Mouse (Mus musculus) forebrain, embryonic 15.5 days (tissue): Measurements from ENCODE around the gene Sox9. TPM values are rescaled to one million over a fixed set of nuclear protein-coding genes. Genes with fewer than 3 reads are reported as not detected.

Experiments used
- ATAC-seq: fragments of 200-750 bp; cut with Nextera tagmentation; replicated peaks from 2 replicates; pipeline ENCODE4 v1.8.0; 2017; ENCODE audit warnings: mild to moderate bottlenecking, moderate TSS enrichment, moderate library complexity
- H3K27ac ChIP-seq: fragments of 300-500 bp; sonication (generic); replicated peaks from 2 replicates; pipeline ENCODE4 v1.5.1; 2015; ENCODE audit warnings: mild to moderate bottlenecking, inconsistent platforms
- H3K27me3 ChIP-seq: fragments of 300-500 bp; sonication (generic); 2 replicates; pipeline ENCODE4 v1.6.1; 2015; ENCODE audit warnings: inconsistent platforms
- H3K36me3 ChIP-seq: fragments of 300-500 bp; sonication (generic); 2 replicates; pipeline ENCODE4 v1.6.1; 2015; ENCODE audit warnings: mild to moderate bottlenecking, inconsistent platforms
- H3K4me1 ChIP-seq: fragments of 300-500 bp; sonication (generic); 2 replicates; pipeline ENCODE4 v1.6.1; 2015; ENCODE audit warnings: inconsistent platforms
- H3K4me2 ChIP-seq: fragments of 300-500 bp; sonication (generic); replicated peaks from 2 replicates; pipeline ENCODE4 v1.6.1; 2015; ENCODE audit warnings: mild to moderate bottlenecking, inconsistent platforms
- H3K4me3 ChIP-seq: fragments of 300-500 bp; sonication (generic); 2 replicates; pipeline ENCODE4 v1.5.1; 2015; ENCODE audit warnings: mild to moderate bottlenecking, inconsistent platforms
- H3K9ac ChIP-seq: fragments of 300-500 bp; sonication (generic); replicated peaks from 2 replicates; pipeline ENCODE4 v1.6.1; 2015; ENCODE audit warnings: mild to moderate bottlenecking, inconsistent platforms
- H3K9me3 ChIP-seq: fragments of 300-500 bp; sonication (generic); 2 replicates; pipeline ENCODE4 v1.6.1; 2016; ENCODE audit warnings: inconsistent platforms
- WGBS: fragments of 180-500 bp; shearing (Covaris S2); methylation state at CpG from one replicate; pipeline ENCODE4 v1.1.7; 2015; ENCODE audit warnings: mixed read lengths; 5-methylcytosine and 5-hydroxymethylcytosine counted together
- polyA plus RNA-seq: library from polyadenylated mRNA; unstranded; fragments of >200 nt; fragmentation: Nextera tagmentation; extraction: Ambion mirVana; gene quantifications from 2 replicates; pipeline ENCODE4 v1.2.1, GENCODE M21; 2015

Sox9 gene
- polyA plus RNA-seq, 1 experiment from 2014 or later = 66.6 TPM

DNA sequence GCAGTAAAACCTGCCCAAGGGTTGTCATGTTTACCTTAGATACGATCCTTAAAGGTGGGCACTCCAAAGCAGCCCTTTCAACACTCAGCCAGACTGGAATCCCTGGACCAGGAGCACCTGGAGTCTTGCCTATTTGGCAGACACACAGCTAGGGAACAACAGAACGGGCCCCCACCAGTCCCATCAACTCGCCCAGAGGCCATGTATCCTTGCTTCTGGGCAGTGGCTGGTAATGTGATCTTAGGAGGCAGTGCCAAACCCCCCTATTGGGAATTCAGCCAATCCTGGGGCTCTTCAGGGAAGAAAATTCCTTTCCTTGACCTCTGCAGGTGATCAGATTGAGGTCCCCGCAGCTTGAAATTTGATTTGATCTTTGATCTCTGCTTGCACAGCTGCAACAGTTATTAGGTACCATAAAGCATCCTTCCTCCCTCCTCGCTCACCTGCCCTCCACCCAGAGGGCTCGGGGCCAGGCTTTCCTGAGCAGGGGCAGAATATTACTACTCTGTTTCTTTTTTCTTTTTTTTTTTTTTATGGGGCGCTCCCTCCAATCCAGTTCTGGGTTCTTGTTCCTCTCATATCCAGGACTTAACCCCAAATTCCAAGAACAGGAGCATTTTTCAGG, 53.6 kb downstream of the Sox9 start:
- ATAC-seq = no peak
- Histone ChIP-seq H3K4me1 (peaks cover 31% of the 10 kb centered on the region), H3K27me3 (no peaks in the 10 kb centered on the region), H3K9ac (no peak overlapping the region), H3K27ac (no peak overlapping the region), H3K4me3 (no peak overlapping the region), H3K36me3 (no peaks in the 10 kb centered on the region), H3K9me3 (no peaks in the 10 kb centered on the region), H3K4me2 (no peak overlapping the region)
- 50% methylated on average over 7 of the region's 7 CpGs for WGBS
